Mouse (Mus musculus) spleen, adult 2 months (tissue): Measurements from ENCODE around the gene 0610010F05Rik. TPM values are rescaled to one million over a fixed set of nuclear protein-coding genes. Genes with fewer than 3 reads are reported as not detected.

Experiments used
- DNase-seq, 2 experiments: peaks; one replicate each; pipeline versions ENCODE4 v3.0.0 to v3.0.0-alpha.2; 2012 to 2021; ENCODE audit warnings: low spot score in 2 of 2, low read depth in 1 of 2
- H3K27ac ChIP-seq: fragments of 200-500 bp; 2 replicates; pipeline ENCODE4 v1.5.1; 2012; ENCODE audit warnings: low read length, inconsistent platforms; ENCODE audit not compliant: insufficient read depth
- H3K27me3 ChIP-seq: fragments of 200-500 bp; 2 replicates; pipeline ENCODE4 v1.6.1; 2012; ENCODE audit warnings: mild to moderate bottlenecking, moderate library complexity, low read length, inconsistent platforms; ENCODE audit not compliant: control insufficient read depth, insufficient read depth
- H3K36me3 ChIP-seq: fragments of 200-500 bp; 2 replicates; pipeline ENCODE4 v1.6.1; 2012; ENCODE audit warnings: mild to moderate bottlenecking, low read length, inconsistent platforms; ENCODE audit not compliant: control insufficient read depth, insufficient read depth
- H3K4me1 ChIP-seq: fragments of 200-500 bp; 2 replicates; pipeline ENCODE4 v1.6.1; 2011; ENCODE audit warnings: inconsistent platforms; ENCODE audit not compliant: control insufficient read depth, insufficient read depth, insufficient read length
- H3K4me3 ChIP-seq: fragments of 200-500 bp; 2 replicates; pipeline ENCODE4 v1.5.1; 2011; ENCODE audit warnings: mild to moderate bottlenecking, inconsistent platforms; ENCODE audit not compliant: insufficient read depth, insufficient read length; ENCODE audit errors: extremely low read depth
- CTCF ChIP-seq: fragments of 200-500 bp; IDR thresholded peaks from 2 replicates; pipeline ENCODE4 v1.5.1; 2011; ENCODE audit warnings: mild to moderate bottlenecking, inconsistent platforms; ENCODE audit not compliant: insufficient read depth, insufficient read length, insufficient replicate concordance; ENCODE audit errors: extremely low read depth
- POLR2A ChIP-seq: fragments of 200-500 bp; IDR thresholded peaks from 2 replicates; pipeline ENCODE4 v1.6.1; 2011; ENCODE audit warnings: low read depth, low read length, inconsistent platforms
- WGBS: fragments of 180-500 bp; shearing (Covaris S2); methylation state at CpG from one replicate; pipeline ENCODE4 v1.1.7; 2018; 5-methylcytosine and 5-hydroxymethylcytosine counted together
- polyA plus RNA-seq: library from polyadenylated mRNA; depleted of rRNA; stranded (reverse); fragments of >200 nt; gene quantifications from 2 replicates; pipeline ENCODE4 v1.2.3, GENCODE M21; 2012; rRNA removed

0610010F05Rik gene
- polyA plus RNA-seq: 0.39 and 1.4 TPM in 2 replicates

DNA sequence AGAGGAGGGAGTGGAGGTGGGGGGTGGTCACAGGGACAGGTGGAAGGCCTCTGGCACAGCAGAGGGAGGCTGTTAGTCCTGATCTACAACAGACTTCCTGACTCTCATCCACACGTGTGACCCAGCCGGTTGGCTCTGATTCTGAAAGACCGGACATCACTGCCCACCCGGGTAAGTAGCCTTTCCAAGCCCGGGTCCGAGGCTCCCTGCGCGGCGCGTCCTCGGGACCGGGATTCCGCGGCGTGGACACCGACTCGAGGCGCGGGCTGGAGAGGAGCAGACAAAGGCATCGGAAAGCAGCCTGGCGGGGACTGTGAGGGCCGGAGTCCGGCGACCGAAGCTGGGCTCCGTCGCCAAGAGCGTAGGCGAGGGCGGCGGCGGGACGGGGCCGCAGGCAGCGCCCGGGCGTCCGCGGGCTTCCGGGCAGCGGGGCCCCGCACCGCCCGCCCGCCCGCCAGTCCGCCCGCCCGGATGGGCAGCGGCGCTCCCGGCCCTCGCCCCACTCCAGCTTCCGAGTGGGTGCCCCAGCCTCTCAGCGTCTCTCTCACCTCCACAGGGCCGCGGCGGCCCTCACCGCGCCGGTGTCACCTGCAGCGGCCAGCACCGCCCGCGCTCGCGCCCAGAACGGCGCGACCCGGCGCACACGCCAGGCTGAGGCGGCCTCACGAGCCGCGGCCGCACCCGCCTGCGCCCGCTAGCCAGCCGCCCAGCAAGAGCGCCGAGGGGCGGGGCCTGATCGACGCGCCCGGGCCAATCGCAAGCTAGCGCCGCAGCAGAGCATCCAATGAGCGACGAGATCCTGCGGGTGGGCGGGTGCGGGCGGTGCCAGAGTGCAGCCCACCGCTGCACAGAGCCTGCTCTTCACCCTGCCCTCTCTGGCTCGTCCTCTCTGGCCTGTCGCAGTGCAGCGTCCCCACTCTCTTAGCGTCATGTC lies at the start of gene 0610010F05Rik:
Gene 0610010F05Rik (minus strand): TSS at position 695 of the 934 bp plus-strand sequence.
- WGBS: under 1% methylated on average over 100 of the region's 103 CpGs
- TF ChIP-seq POLR2A (no peak), CTCF (no peak)
- peak; percentile 72 to 73 for DNase-seq
- Histone ChIP-seq H3K4me1 (no peaks in the 10 kb centered on the region), H3K27ac (peak within 1 kb of the TSS; percentile 41; the same call in 1 of the 2 replicates), H3K36me3 (no peaks in the 10 kb centered on the region), H3K4me3 (peak within 1 kb of the TSS; percentile 78), H3K27me3 (no peaks in the 10 kb centered on the region)

DNA sequence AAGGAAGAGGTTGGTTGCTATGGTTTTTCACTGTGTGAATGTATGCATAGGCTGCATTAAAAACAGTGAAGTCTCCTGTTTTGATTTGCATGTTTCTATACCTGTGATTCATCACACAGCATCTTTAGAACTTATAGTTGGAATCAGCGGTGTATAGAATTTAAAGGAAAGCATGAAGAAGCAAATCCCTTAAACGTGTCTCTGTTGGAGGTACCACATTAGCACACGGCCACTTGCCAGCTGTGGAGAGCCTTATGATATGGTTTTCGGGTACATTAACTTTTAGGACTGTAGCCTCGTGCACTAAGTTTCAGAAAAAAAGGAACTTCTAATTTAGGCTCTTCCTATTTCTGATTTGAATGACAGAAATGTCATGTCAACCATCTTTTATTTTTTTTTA lies 49.1 kb upstream of the 0610010F05Rik start:
- Histone ChIP-seq H3K4me3 (no peak overlapping the region), H3K27ac (peak overlapping the region; percentile 47; the same call in 1 of the 2 replicates), H3K27me3 (no peaks in the 10 kb centered on the region), H3K4me1 (peaks cover 16% of the 10 kb centered on the region), H3K36me3 (no peaks in the 10 kb centered on the region; the same call in 1 of the 2 replicates)
- no peak for DNase-seq
- TF ChIP-seq POLR2A: no peak
- no peak for TF ChIP-seq CTCF
- WGBS: 35% methylated on average over 5 of the region's 5 CpGs

DNA sequence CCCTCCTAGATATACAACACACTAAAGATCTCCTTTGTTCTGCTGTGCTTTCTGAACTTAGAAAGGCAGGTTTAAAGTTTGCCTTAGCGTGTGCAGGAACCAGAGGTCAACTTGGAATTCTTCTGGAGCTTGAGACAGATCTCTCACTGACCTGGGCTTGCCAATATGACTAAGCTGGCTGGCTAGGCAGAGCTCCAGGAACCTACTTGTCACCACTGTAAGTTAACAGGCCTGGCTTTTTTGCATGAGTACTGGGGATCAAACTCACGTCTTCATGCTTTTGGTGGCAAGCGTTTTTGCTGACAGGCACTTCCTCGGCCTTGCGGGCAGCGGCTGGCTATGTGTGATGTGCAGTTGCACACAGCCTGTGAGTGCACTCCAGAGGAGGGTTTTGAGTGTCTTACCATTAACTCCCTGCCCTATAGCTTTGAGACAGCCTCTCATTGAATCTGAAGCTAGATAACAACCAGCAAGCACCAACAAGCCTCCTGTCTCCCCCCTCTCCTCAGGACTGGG lies 47.1 kb upstream of the 0610010F05Rik start:
- no peak for DNase-seq
- H3K36me3 ChIP-seq: peaks cover 5% of the 10 kb centered on the region
- H3K27me3 ChIP-seq: no peaks in the 10 kb centered on the region
- TF ChIP-seq POLR2A (no peak), CTCF (no peak)
- no peak overlapping the region for H3K4me3 ChIP-seq
- no peak overlapping the region for H3K27ac ChIP-seq
- H3K4me1 ChIP-seq: peaks cover 9% of the 10 kb centered on the region
- 95% methylated on average over 6 of the region's 6 CpGs for whole genome bisulfite sequencing

DNA sequence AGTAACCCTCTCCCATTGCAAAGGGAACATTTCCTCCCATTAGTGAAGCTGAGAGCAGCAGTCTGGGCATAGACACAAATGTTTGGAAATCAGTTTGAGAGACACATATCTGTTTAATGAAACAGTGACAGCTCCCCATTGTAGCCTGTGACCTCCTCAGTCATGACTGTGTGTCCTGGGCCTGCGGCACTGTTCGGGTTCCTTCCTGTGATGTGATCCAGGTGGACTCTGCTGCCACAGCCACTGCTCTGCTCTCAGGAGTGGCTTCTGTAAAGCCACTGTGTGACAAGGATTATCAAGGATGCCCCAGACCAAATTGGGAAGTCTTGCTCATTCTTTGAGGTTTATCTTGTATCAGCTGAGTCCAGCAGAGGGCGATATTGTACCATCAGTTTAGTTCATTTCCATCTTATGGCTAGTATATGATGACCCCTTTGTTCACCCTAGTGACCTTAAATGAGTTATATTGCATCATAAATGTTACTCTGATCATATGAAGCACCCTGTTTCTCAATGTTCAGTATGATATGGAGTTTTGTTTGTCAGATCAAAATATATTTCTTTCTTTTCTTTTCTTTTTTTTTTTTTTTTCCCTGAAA lies 45.7 kb upstream of the 0610010F05Rik start:
- H3K36me3 ChIP-seq: peaks cover 5% of the 10 kb centered on the region
- peaks cover 7% of the 10 kb centered on the region for H3K4me1 ChIP-seq
- WGBS: 47% methylated on average over 3 of the region's 3 CpGs
- no peak overlapping the region for H3K27ac ChIP-seq
- no peak overlapping the region for H3K4me3 ChIP-seq
- TF ChIP-seq POLR2A (no peak), CTCF (peak; percentile 13; the same call in 1 of the 2 replicates)
- peak in 1 of 2 experiments; percentile 64 for DNase-seq
- H3K27me3 ChIP-seq: no peaks in the 10 kb centered on the region

DNA sequence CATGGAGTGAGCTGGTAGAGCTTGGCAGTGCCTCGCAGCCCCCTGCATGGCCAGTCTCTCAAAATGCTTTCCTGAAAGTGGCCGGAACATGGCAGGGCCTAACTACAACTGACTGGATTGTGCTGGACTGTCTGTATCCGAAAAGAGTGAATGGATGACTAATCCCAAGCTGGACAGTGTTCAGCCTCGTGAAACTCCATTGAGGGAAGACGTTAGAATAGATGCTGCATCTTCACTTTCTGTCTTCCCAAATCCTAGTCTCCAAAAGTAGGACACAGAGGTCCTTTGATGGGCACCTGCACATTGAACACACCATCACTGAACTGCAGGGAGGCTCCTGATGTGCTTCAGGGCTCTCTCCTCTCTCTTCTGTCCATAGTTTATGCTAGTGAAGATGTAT lies 42.7 kb upstream of the 0610010F05Rik start:
- Histone ChIP-seq H3K27ac (no peak overlapping the region), H3K4me1 (no peaks in the 10 kb centered on the region), H3K36me3 (peaks cover 13% of the 10 kb centered on the region), H3K4me3 (no peak overlapping the region), H3K27me3 (no peaks in the 10 kb centered on the region)
- TF ChIP-seq CTCF (no peak), POLR2A (no peak)
- WGBS: 98% methylated on average over 5 of the region's 5 CpGs
- no peak for DNase-seq

DNA sequence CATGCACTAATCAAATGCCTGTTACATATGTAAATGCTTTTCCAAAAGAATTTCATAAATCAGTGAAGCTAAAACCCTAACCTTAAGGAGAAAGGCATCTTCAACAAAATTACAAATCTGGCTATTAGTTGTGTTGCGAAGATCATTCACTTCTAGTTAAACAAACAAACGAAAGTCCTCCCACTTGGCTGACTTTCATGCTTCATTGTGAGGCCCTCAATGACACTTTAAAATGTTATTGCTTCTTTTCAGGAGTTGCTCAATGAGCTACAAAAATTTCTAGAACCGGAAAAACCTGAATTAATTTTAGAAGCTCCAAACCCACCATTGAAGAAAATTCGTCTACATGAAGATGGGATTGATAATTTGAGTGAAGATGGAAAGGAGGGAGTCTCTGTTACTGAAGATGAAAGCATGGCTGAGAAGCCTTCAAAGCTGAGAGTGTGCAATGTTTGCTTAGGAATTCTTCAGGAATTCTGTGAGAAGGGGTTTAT lies 38.9 kb upstream of the 0610010F05Rik start:
- peaks cover 13% of the 10 kb centered on the region for H3K36me3 ChIP-seq

More for the DNA sequence above, 38.9 kb upstream of the 0610010F05Rik start:
- WGBS: 88% methylated on average over 4 of the region's 4 CpGs
- Histone ChIP-seq H3K4me1 (no peaks in the 10 kb centered on the region), H3K27me3 (no peaks in the 10 kb centered on the region), H3K4me3 (no peak overlapping the region), H3K27ac (no peak overlapping the region)
- TF ChIP-seq POLR2A (no peak), CTCF (no peak)
- DNase-seq: no peak
